Mouse (Mus musculus): Measurements from ENCODE around the gene Garem2. TPM values are rescaled to one million over a fixed set of nuclear protein-coding genes. Genes with fewer than 3 reads are reported as not detected.

The Garem2 gene
- polyA plus RNA-seq, 1 experiment from 2014 or later, result 0.87 TPM

GRCm38 (mm10) chr5:30112533-30113068 is 7.6 kb downstream of the Garem2 start:
- peaks cover 5% of the 10 kb centered on the region for H3K36me3 ChIP-seq
- ATAC-seq (ENCODE audit: insufficient number of reproducible peaks, low FRiP score, low TSS enrichment, low read depth), result no peak
- peaks cover 77% of the 10 kb centered on the region for H3K27me3 ChIP-seq
- 84% methylated on average over 3 of the region's 3 CpGs for WGBS
- peaks cover 30% of the 10 kb centered on the region for H3K4me1 ChIP-seq
- no peak overlapping the region for H3K4me3 ChIP-seq (replicated peaks)
- H3K9me3 ChIP-seq (replicated peaks), result no peaks in the 10 kb centered on the region
- no peak overlapping the region for H3K27ac ChIP-seq (replicated peaks)
- no peak overlapping the region for H3K4me2 ChIP-seq (replicated peaks)
- no peak overlapping the region for H3K9ac ChIP-seq

- H3K4me2 ChIP-seq (replicated peaks), result peak overlapping the region; percentile 94
- H3K4me1 ChIP-seq, result peaks cover 30% of the 10 kb centered on the region
- peak overlapping the region; percentile 55 for H3K4me3 ChIP-seq (replicated peaks)
- H3K36me3 ChIP-seq, result peaks cover 19% of the 10 kb centered on the region
- H3K9me3 ChIP-seq (replicated peaks), result no peaks in the 10 kb centered on the region
- H3K27ac ChIP-seq (replicated peaks), result no peak overlapping the region
- 1% methylated on average over 103 of the region's 103 CpGs for WGBS
- H3K9ac ChIP-seq, result peak overlapping the region; percentile 29
- peaks cover 68% of the 10 kb centered on the region for H3K27me3 ChIP-seq
- peak; percentile 79 for ATAC-seq (ENCODE audit: insufficient number of reproducible peaks, low FRiP score, low TSS enrichment, low read depth)
These were observed 9.2 kb downstream of the Garem2 start for GRCm38 (mm10) chr5:30113881-30114760.

GRCm38 (mm10) chr5:30114761-30115140 is 9.8 kb downstream of the Garem2 start:
- H3K4me3 ChIP-seq (replicated peaks), result peak overlapping the region; percentile 55
- ATAC-seq (ENCODE audit: insufficient number of reproducible peaks, low FRiP score, low TSS enrichment, low read depth), result no peak
- WGBS, result under 1% methylated on average over 28 of the region's 28 CpGs

GRCm38 (mm10) chr5:30115718-30116117 is 10.8 kb downstream of the Garem2 start:
- no peak overlapping the region for H3K9ac ChIP-seq
- 32% methylated on average over 10 of the region's 10 CpGs for WGBS
- peaks cover 54% of the 10 kb centered on the region for H3K27me3 ChIP-seq
- peaks cover 35% of the 10 kb centered on the region for H3K36me3 ChIP-seq
- H3K4me3 ChIP-seq (replicated peaks), result no peak overlapping the region
- no peak overlapping the region for H3K4me2 ChIP-seq (replicated peaks)
- H3K27ac ChIP-seq (replicated peaks), result no peak overlapping the region
- H3K9me3 ChIP-seq (replicated peaks), result no peaks in the 10 kb centered on the region
- peaks cover 26% of the 10 kb centered on the region for H3K4me1 ChIP-seq
- no peak for ATAC-seq (ENCODE audit: insufficient number of reproducible peaks, low FRiP score, low TSS enrichment, low read depth)

More at GRCm38 (mm10) chr5:30114761-30115140, 9.8 kb downstream of the Garem2 start:
- H3K9ac ChIP-seq, result peak overlapping the region; percentile 18; the same call in 1 of the 2 replicates
- peak overlapping the region; percentile 94 for H3K4me2 ChIP-seq (replicated peaks)
- peaks cover 64% of the 10 kb centered on the region for H3K27me3 ChIP-seq
- no peaks in the 10 kb centered on the region for H3K9me3 ChIP-seq (replicated peaks)
- peaks cover 26% of the 10 kb centered on the region for H3K36me3 ChIP-seq
- H3K27ac ChIP-seq (replicated peaks), result no peak overlapping the region
- H3K4me1 ChIP-seq, result peaks cover 30% of the 10 kb centered on the region

- peaks cover 16% of the 10 kb centered on the region for H3K4me1 ChIP-seq
- no peak overlapping the region for H3K4me2 ChIP-seq (replicated peaks)
- ATAC-seq (ENCODE audit: insufficient number of reproducible peaks, low FRiP score, low TSS enrichment, low read depth), result no peak
- 77% methylated on average over 1 of the region's 1 CpGs for whole genome bisulfite sequencing
- H3K9me3 ChIP-seq (replicated peaks), result no peaks in the 10 kb centered on the region
- H3K4me3 ChIP-seq (replicated peaks), result no peak overlapping the region
- H3K36me3 ChIP-seq, result peaks cover 58% of the 10 kb centered on the region
- peaks cover 32% of the 10 kb centered on the region for H3K27me3 ChIP-seq
- H3K9ac ChIP-seq, result no peak overlapping the region
- no peak overlapping the region for H3K27ac ChIP-seq (replicated peaks)
These were observed 13.1 kb downstream of the Garem2 start for GRCm38 (mm10) chr5:30118018-30118417.

- Histone ChIP-seq H3K4me3 (replicated peaks) (no peak overlapping the region), H3K9ac (no peak overlapping the region), H3K9me3 (replicated peaks) (no peaks in the 10 kb centered on the region), H3K36me3 (peaks cover 69% of the 10 kb centered on the region), H3K4me2 (replicated peaks) (no peak overlapping the region), H3K4me1 (peaks cover 9% of the 10 kb centered on the region), H3K27ac (replicated peaks) (no peak overlapping the region), H3K27me3 (peaks cover 20% of the 10 kb centered on the region)
- no peak for ATAC-seq (ENCODE audit: insufficient number of reproducible peaks, low FRiP score, low TSS enrichment, low read depth)
- WGBS, result 88% methylated on average over 6 of the region's 6 CpGs
These were observed 14.2 kb downstream of the Garem2 start for GRCm38 (mm10) chr5:30119163-30119562.

- Histone ChIP-seq H3K9me3 (replicated peaks) (no peaks in the 10 kb centered on the region), H3K27me3 (peaks cover 12% of the 10 kb centered on the region), H3K27ac (replicated peaks) (no peak overlapping the region), H3K4me1 (no peaks in the 10 kb centered on the region), H3K36me3 (peaks cover 78% of the 10 kb centered on the region), H3K4me2 (replicated peaks) (no peak overlapping the region), H3K4me3 (replicated peaks) (no peak overlapping the region), H3K9ac (no peak overlapping the region)
- WGBS, result 86% methylated on average over 7 of the region's 7 CpGs
- ATAC-seq (ENCODE audit: insufficient number of reproducible peaks, low FRiP score, low TSS enrichment, low read depth), result no peak
These were observed 15.1 kb downstream of the Garem2 start for GRCm38 (mm10) chr5:30120106-30120505.

GRCm38 (mm10) chr5:30122481-30122880 is 17.5 kb downstream of the Garem2 start:
- peaks cover 97% of the 10 kb centered on the region for H3K36me3 ChIP-seq
- 90% methylated on average over 6 of the region's 6 CpGs for WGBS
- H3K4me3 ChIP-seq (replicated peaks), result no peak overlapping the region
- H3K9me3 ChIP-seq (replicated peaks), result no peaks in the 10 kb centered on the region
- no peaks in the 10 kb centered on the region for H3K4me1 ChIP-seq
- H3K27me3 ChIP-seq, result no peaks in the 10 kb centered on the region
- no peak overlapping the region for H3K9ac ChIP-seq
- no peak for ATAC-seq (ENCODE audit: insufficient number of reproducible peaks, low FRiP score, low TSS enrichment, low read depth)
- H3K4me2 ChIP-seq (replicated peaks), result no peak overlapping the region
- no peak overlapping the region for H3K27ac ChIP-seq (replicated peaks)

- Histone ChIP-seq H3K4me3 (replicated peaks) (no peak overlapping the region), H3K9ac (no peak overlapping the region), H3K4me1 (no peaks in the 10 kb centered on the region), H3K36me3 (peaks cover 94% of the 10 kb centered on the region), H3K4me2 (replicated peaks) (no peak overlapping the region), H3K27me3 (no peaks in the 10 kb centered on the region), H3K27ac (replicated peaks) (no peak overlapping the region), H3K9me3 (replicated peaks) (no peaks in the 10 kb centered on the region)
- WGBS, result 38% methylated on average over 5 of the region's 5 CpGs
- ATAC-seq (ENCODE audit: insufficient number of reproducible peaks, low FRiP score, low TSS enrichment, low read depth), result no peak
These were observed 20.6 kb downstream of the Garem2 start for GRCm38 (mm10) chr5:30125587-30125986.

GRCm38 (mm10) chr5:30126756-30127155 is 21.8 kb downstream of the Garem2 start:
- Histone ChIP-seq H3K27me3 (no peaks in the 10 kb centered on the region), H3K27ac (replicated peaks) (no peak overlapping the region), H3K4me1 (no peaks in the 10 kb centered on the region), H3K36me3 (peaks cover 89% of the 10 kb centered on the region), H3K9me3 (replicated peaks) (no peaks in the 10 kb centered on the region), H3K4me3 (replicated peaks) (no peak overlapping the region), H3K9ac (no peak overlapping the region), H3K4me2 (replicated peaks) (no peak overlapping the region)
- ATAC-seq (ENCODE audit: insufficient number of reproducible peaks, low FRiP score, low TSS enrichment, low read depth), result no peak
- WGBS, result 85% methylated on average over 7 of the region's 7 CpGs

GRCm38 (mm10) chr5:30127921-30128597 is 23.1 kb downstream of the Garem2 start:
- no peak overlapping the region for H3K4me3 ChIP-seq (replicated peaks)
- H3K4me1 ChIP-seq, result no peaks in the 10 kb centered on the region
- H3K9me3 ChIP-seq (replicated peaks), result no peaks in the 10 kb centered on the region
- 90% methylated on average over 13 of the region's 13 CpGs for WGBS
- H3K4me2 ChIP-seq (replicated peaks), result no peak overlapping the region
- no peak for ATAC-seq (ENCODE audit: insufficient number of reproducible peaks, low FRiP score, low TSS enrichment, low read depth)
- no peaks in the 10 kb centered on the region for H3K27me3 ChIP-seq
- H3K9ac ChIP-seq, result no peak overlapping the region
- H3K27ac ChIP-seq (replicated peaks), result no peak overlapping the region
- H3K36me3 ChIP-seq, result peaks cover 86% of the 10 kb centered on the region

All from embryonic facial prominence, embryonic 15.5 days (tissue).